Mouse (Mus musculus): ENCODE data around the gene Eps8l3. TPM values are rescaled to one million over a fixed set of nuclear protein-coding genes. Genes with fewer than 3 reads are reported as not detected.
A peak's percentile ranks its signal among the peaks of the same experiment; 100 is the strongest.

The Eps8l3 gene
- polyA plus RNA-seq, 1 experiment from 2014 or later = not detected

DNA sequence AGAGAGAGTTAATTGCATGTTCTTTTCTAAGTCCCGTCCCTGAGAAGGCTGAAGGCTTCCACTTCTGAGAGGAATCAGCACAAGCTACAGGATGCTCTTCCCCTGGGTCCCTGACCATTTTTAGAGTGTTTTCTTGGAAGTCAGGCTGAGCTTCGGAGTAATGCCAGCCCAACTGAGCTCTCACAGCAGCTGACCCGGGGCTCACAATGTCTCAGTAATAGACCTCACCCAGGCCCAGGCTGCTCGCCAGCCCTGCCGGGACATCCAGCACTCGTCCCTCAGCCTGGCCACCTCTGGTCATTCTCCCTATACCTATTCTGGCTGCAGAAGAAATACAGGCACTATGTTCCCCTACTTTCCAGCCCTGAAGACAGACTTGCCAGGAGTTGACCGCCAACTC lies 35.7 kb upstream of the Eps8l3 start:
- Histone ChIP-seq H3K4me3 (no peak overlapping the region), H3K36me3 (no peaks in the 10 kb centered on the region), H3K27ac (no peak overlapping the region), H3K9me3 (replicated peaks) (no peaks in the 10 kb centered on the region), H3K4me2 (no peak overlapping the region), H3K9ac (no peak overlapping the region), H3K27me3 (no peaks in the 10 kb centered on the region), H3K4me1 (replicated peaks) (peaks cover 10% of the 10 kb centered on the region)
- 69% methylated on average over 7 of the region's 7 CpGs for WGBS
- ATAC-seq (replicated peaks; ENCODE audit: insufficient number of reproducible peaks, insufficient read depth, low FRiP score, low read depth) = no peak

DNA sequence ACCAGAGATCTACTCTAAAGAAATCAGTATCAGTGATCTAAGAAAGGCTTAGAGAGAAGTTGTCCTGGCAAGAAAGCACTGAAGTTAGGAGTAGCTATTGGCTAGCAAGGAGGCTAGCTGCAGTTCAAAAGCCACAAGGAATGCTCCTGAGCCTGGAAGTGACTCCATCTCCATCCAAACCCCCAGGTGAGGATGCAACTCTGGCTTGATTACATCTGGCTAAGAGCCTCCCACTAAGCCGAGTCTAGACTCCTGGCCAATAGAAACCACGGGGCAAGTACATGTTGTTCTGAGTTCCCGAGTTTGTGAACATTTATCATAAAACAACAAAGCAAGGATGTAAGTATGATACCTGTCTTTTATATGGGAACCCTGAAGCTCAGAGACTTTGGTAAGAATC lies 33.6 kb upstream of the Eps8l3 start:
- Histone ChIP-seq H3K4me3 (no peak overlapping the region), H3K4me2 (no peak overlapping the region), H3K27ac (no peak overlapping the region), H3K4me1 (replicated peaks) (peaks cover 12% of the 10 kb centered on the region), H3K9ac (no peak overlapping the region), H3K9me3 (replicated peaks) (no peaks in the 10 kb centered on the region), H3K36me3 (no peaks in the 10 kb centered on the region), H3K27me3 (no peaks in the 10 kb centered on the region)
- 76% methylated on average over 3 of the region's 3 CpGs for WGBS
- ATAC-seq (replicated peaks; ENCODE audit: insufficient number of reproducible peaks, insufficient read depth, low FRiP score, low read depth) = no peak

DNA sequence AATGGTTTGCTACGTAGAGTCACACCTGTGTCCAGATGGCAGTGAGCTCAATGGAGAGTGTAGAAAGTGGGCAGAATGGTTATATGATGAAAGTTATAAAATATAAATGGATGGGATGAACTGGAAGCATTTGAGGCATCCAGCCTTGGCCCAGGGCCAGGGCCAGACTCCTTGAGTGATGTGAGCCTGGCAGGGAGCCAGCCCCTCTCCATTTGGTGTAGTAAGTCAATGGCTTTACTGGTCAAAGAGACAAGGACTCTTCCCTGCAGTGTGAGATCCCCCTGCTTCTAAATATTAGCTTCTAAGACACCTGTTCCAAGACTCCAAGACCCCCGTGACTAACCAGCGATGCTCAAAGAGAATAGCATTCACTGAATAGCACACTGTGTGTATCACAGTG lies 33.0 kb upstream of the Eps8l3 start:
- H3K27me3 ChIP-seq = no peaks in the 10 kb centered on the region
- 73% methylated on average over 3 of the region's 3 CpGs for WGBS
- H3K4me3 ChIP-seq = no peak overlapping the region
- no peak for ATAC-seq (replicated peaks; ENCODE audit: insufficient number of reproducible peaks, insufficient read depth, low FRiP score, low read depth)
- H3K36me3 ChIP-seq = no peaks in the 10 kb centered on the region
- no peak overlapping the region for H3K27ac ChIP-seq
- peaks cover 14% of the 10 kb centered on the region for H3K4me1 ChIP-seq (replicated peaks)
- no peak overlapping the region for H3K9ac ChIP-seq
- H3K4me2 ChIP-seq = no peak overlapping the region
- no peaks in the 10 kb centered on the region for H3K9me3 ChIP-seq (replicated peaks)

DNA sequence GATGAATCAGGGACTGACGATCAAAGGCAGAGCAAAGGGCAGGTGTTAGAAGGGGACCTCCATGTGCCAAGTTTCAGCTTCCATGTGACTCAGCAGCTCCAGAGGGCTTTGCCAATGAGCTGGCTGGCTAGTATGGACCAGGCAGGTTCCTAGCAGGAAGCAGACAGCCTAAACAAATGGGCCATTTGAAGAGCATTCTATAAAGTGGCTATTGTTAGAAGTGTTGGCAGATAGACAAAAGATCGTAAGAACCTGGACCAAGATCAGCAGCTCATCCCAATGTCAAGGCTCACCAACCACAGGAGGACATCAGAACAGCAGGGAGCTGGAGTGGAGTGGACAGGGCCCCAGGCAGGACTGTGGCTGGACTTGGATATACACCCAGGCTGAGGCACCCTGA lies 32.5 kb upstream of the Eps8l3 start:
- Histone ChIP-seq H3K9ac (no peak overlapping the region), H3K36me3 (no peaks in the 10 kb centered on the region), H3K4me1 (replicated peaks) (peaks cover 19% of the 10 kb centered on the region), H3K27me3 (no peaks in the 10 kb centered on the region), H3K27ac (no peak overlapping the region), H3K4me3 (no peak overlapping the region), H3K4me2 (no peak overlapping the region), H3K9me3 (replicated peaks) (no peaks in the 10 kb centered on the region)
- no peak for ATAC-seq (replicated peaks; ENCODE audit: insufficient number of reproducible peaks, insufficient read depth, low FRiP score, low read depth)
- 53% methylated on average over 2 of the region's 2 CpGs for WGBS

DNA sequence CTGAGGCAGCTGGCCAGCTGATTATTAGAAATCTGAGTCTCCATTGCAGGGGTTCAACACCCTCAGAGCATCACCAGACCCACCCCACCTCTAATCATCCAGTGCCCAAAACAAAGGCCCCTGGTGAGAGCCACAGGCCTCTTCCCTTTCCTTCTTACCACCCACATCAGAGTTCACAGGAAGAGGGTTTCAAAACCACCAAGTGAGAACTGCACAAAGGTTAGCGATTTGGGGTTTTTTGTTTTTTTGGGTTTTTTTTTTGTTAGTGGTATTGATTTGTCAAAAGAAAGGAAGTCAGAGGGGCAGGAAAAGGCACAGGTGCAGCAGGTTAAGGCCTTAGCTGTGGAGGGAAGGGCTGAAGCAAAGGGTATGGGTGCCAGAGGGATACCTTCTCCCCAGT lies 30.9 kb upstream of the Eps8l3 start:
- Histone ChIP-seq H3K27ac (no peak overlapping the region), H3K4me3 (no peak overlapping the region), H3K4me1 (replicated peaks) (peaks cover 34% of the 10 kb centered on the region), H3K9me3 (replicated peaks) (no peaks in the 10 kb centered on the region), H3K27me3 (no peaks in the 10 kb centered on the region), H3K9ac (no peak overlapping the region), H3K36me3 (no peaks in the 10 kb centered on the region), H3K4me2 (no peak overlapping the region)
- ATAC-seq (replicated peaks; ENCODE audit: insufficient number of reproducible peaks, insufficient read depth, low FRiP score, low read depth) = no peak
- 89% methylated on average over 1 of the region's 1 CpGs for WGBS

DNA sequence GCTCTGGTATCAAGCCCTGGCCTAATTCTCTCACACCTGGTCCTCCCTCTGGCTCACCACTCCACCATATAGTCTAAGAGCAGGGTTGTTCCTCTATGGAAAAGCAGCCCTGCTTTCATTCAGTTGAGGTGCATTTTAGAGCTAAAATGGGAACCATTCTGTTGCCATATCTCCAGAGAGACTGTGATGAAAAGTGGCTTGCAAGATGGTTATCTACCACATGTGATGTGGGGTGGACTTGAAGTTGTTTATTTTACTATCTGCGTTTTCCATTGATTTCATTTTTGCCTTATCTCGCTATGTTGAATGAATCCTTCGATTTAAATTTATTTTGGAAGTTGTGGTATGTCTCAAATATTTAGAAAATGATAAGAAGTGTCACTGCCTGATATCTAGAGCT lies 30.2 kb upstream of the Eps8l3 start:
- no peaks in the 10 kb centered on the region for H3K36me3 ChIP-seq
- H3K4me3 ChIP-seq = no peak overlapping the region
- no peaks in the 10 kb centered on the region for H3K9me3 ChIP-seq (replicated peaks)
- H3K4me2 ChIP-seq = no peak overlapping the region
- H3K4me1 ChIP-seq (replicated peaks) = peaks cover 34% of the 10 kb centered on the region
- ATAC-seq (replicated peaks; ENCODE audit: insufficient number of reproducible peaks, insufficient read depth, low FRiP score, low read depth) = no peak
- 44% methylated on average over 3 of the region's 3 CpGs for WGBS
- H3K27me3 ChIP-seq = no peaks in the 10 kb centered on the region
- H3K9ac ChIP-seq = no peak overlapping the region
- no peak overlapping the region for H3K27ac ChIP-seq

DNA sequence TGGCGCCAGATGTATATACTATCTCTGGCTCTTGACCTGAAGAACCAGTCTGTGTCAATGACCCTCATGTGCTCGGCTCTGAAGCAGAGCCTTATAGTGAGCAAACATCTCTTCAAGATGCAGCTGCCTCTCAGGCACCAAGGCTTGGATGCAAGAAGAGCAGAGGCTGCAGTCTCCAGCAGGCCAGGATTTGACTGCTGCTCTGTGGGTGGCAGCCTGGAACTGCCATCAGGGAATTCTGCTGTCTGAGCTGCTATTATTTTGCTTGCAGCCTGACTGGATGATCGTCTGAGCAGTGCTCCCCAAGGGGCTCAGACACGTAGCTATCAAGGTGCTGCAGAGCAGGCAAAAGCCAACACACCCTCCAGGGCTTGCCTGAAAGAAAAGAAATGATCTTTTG lies 28.9 kb upstream of the Eps8l3 start:
- peaks cover 34% of the 10 kb centered on the region for H3K4me1 ChIP-seq (replicated peaks)
- WGBS = 52% methylated on average over 4 of the region's 4 CpGs
- no peak overlapping the region for H3K9ac ChIP-seq
- ATAC-seq (replicated peaks; ENCODE audit: insufficient number of reproducible peaks, insufficient read depth, low FRiP score, low read depth) = no peak
- H3K36me3 ChIP-seq = no peaks in the 10 kb centered on the region
- no peak overlapping the region for H3K4me2 ChIP-seq
- no peak overlapping the region for H3K4me3 ChIP-seq
- no peak overlapping the region for H3K27ac ChIP-seq
- no peaks in the 10 kb centered on the region for H3K9me3 ChIP-seq (replicated peaks)
- H3K27me3 ChIP-seq = no peaks in the 10 kb centered on the region

DNA sequence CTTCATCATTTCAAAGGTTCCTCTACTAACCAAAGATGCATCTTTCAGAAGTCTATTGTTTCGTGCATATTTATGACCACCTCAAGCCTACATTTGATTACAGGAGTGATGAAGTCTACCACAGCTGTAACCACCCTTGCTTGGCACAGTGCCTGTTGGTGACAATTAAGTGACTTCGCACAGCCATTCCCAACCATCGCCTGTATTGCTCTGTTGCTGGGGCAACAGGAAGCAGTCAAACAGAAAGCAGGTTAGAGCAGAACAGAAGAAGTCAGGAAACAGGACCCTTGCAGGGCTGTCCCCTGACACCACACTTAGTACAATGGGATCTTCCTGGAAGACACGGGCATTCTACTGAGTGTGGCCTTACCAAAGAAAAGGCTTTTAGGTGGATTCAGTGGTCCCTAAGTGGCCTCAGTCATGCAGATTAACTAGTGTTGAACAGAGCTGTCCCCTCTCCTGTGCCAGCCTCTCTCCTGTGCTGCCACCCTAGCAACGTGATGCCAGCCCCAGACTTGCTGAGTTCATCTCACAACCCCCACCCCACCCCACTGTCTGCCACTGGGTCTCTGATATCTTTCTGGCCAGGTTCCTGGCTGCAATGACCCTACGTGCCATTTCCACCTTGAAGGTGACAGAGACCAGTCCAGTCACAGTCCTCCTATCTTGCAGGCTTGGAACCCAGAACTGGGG lies 27.9 kb upstream of the Eps8l3 start:
- no peak overlapping the region for H3K4me2 ChIP-seq
- peaks cover 32% of the 10 kb centered on the region for H3K4me1 ChIP-seq (replicated peaks)
- no peak overlapping the region for H3K27ac ChIP-seq
- H3K9ac ChIP-seq = no peak overlapping the region
- no peak overlapping the region for H3K4me3 ChIP-seq
- ATAC-seq (replicated peaks; ENCODE audit: insufficient number of reproducible peaks, insufficient read depth, low FRiP score, low read depth) = no peak
- H3K27me3 ChIP-seq = no peaks in the 10 kb centered on the region
- H3K9me3 ChIP-seq (replicated peaks) = no peaks in the 10 kb centered on the region
- H3K36me3 ChIP-seq = no peaks in the 10 kb centered on the region
- 58% methylated on average over 6 of the region's 6 CpGs for WGBS

DNA sequence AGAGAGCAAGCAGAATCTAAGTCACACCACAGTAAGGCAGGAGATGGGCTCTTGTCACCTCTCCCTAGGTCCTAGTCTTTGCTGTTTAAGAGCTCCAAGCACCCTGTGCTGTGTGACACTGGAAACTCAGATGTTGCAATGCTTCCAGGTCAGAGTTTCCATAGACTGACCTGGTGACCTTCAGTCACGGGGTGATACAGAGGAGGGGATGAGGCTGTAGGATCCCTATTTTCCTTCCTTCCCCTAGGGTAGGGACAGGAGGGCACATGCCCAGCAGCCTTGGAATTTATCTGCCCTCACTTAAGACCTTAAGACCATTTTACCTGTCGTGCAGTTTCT lies 27.4 kb upstream of the Eps8l3 start:
- Histone ChIP-seq H3K4me2 (no peak overlapping the region), H3K9me3 (replicated peaks) (no peaks in the 10 kb centered on the region), H3K27ac (no peak overlapping the region), H3K4me1 (replicated peaks) (peaks cover 27% of the 10 kb centered on the region), H3K4me3 (no peak overlapping the region), H3K36me3 (no peaks in the 10 kb centered on the region), H3K9ac (no peak overlapping the region), H3K27me3 (no peaks in the 10 kb centered on the region)
- WGBS = 75% methylated on average over 2 of the region's 2 CpGs
- no peak for ATAC-seq (replicated peaks; ENCODE audit: insufficient number of reproducible peaks, insufficient read depth, low FRiP score, low read depth)

DNA sequence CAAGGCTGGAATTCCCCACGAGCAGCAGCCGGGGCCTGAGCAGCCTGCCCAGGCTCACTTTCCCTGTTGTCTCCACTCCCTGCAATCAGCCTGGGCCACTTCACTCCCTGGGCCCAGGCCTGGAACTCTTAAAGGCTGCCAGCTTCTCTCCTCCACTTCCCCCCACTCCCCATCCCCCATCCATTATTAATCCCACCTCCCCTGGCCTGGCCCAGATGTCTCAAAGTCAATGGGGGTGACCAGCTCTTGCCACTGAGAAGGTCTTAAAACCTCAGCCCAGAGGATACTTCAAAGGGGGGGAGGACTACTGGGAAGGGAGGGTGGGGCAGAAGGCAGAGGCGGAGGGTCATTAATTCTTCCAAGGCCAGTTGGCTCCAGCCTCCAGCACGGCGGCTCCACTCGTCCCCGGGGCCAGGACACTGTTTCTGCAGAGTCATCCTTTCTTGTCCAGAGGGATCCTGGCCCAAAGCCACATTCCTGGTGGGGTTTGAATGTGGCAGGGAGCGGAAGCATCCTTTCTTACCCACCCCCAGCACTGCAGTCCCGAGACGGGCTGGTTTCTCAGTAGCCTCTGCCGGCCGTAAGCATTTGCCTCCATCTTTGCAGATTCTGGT lies 26.5 kb upstream of the Eps8l3 start:
- Histone ChIP-seq H3K4me2 (peak overlapping the region; percentile 48), H3K9ac (0 out of 2 replicates have a peak overlapping the region, but pooled peaks have one; percentile 19), H3K36me3 (no peaks in the 10 kb centered on the region), H3K27ac (peak overlapping the region; percentile 28; the same call in 1 of the 2 replicates), H3K9me3 (replicated peaks) (no peaks in the 10 kb centered on the region), H3K4me3 (0 out of 2 replicates have a peak overlapping the region, but pooled peaks have one; percentile 2), H3K4me1 (replicated peaks) (peaks cover 25% of the 10 kb centered on the region), H3K27me3 (0 out of 2 replicates have a peak, but pooled peaks cover 6% of the 10 kb centered on the region)
- 18% methylated on average over 12 of the region's 12 CpGs for WGBS
- peak; percentile 61; the same call in 1 of the 2 replicates for ATAC-seq (replicated peaks; ENCODE audit: insufficient number of reproducible peaks, insufficient read depth, low FRiP score, low read depth)

DNA sequence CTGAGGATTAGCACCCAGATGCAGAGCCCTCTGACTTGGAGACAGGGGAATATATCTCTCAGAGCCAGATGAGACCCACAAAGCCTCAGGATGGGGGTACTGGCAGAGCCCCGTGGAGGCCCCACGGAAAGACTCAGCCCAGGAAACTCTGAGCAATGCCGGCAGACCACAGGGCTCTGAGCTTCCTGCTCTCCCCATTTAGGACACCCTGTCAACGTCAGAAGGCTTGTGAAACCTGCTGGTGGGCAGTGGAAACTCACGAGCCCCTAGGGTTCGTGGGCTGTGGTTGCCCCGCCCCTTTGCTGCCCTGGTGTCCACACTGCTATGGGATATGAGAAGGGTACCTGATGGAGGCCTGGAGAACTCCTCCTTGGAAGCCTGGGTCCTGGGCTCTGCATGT lies 24.2 kb upstream of the Eps8l3 start:
- no peak overlapping the region for H3K4me3 ChIP-seq
- 55% methylated on average over 7 of the region's 7 CpGs for WGBS
- no peak overlapping the region for H3K27ac ChIP-seq
- H3K36me3 ChIP-seq = no peaks in the 10 kb centered on the region
- no peaks in the 10 kb centered on the region for H3K9me3 ChIP-seq (replicated peaks)
- H3K4me2 ChIP-seq = no peak overlapping the region
- no peak overlapping the region for H3K9ac ChIP-seq
- ATAC-seq (replicated peaks; ENCODE audit: insufficient number of reproducible peaks, insufficient read depth, low FRiP score, low read depth) = no peak
- peaks cover 28% of the 10 kb centered on the region for H3K4me1 ChIP-seq (replicated peaks)
- H3K27me3 ChIP-seq = 0 out of 2 replicates have a peak, but pooled peaks cover 6% of the 10 kb centered on the region
